Mouse (Mus musculus): ENCODE data around the gene Sdk1. TPM values are rescaled to one million over a fixed set of nuclear protein-coding genes. Genes with fewer than 3 reads are reported as not detected.

Sdk1 gene
- total RNA-seq, 1 experiment, result 1.2 TPM

GRCm38 (mm10) chr5:141463417-141463816, 222.1 kb downstream of the Sdk1 start:
- H3K27ac ChIP-seq (ENCODE audit: insufficient read depth, low read depth, low read length, poor library complexity, severe bottlenecking), result no peak overlapping the region
- no peaks in the 10 kb centered on the region for H3K9me3 ChIP-seq (ENCODE audit: control insufficient read depth, insufficient read depth, low read depth, low read length)
- no peaks in the 10 kb centered on the region for H3K4me1 ChIP-seq (ENCODE audit: control insufficient read depth in 2 of 2, insufficient read depth in 2 of 2, low read length in 2 of 2, poor library complexity in 1 of 2)
- TF ChIP-seq MAFK (IDR thresholded peaks at IDR 0.05; ENCODE audit: insufficient read depth, low read depth, low read length) (no peak), ZC3H11A (IDR thresholded peaks at IDR 0.05; ENCODE audit: borderline replicate concordance, low read depth, low read length) (no peak), CHD2 (IDR thresholded peaks at IDR 0.05; ENCODE audit: low read depth, low read length) (no peak), HCFC1 (IDR thresholded peaks at IDR 0.05; ENCODE audit: borderline replicate concordance, insufficient read depth, low read length) (no peak), ZNF384 (IDR thresholded peaks at IDR 0.05; ENCODE audit: low read depth, low read length) (no peak)
- DNase-seq (ENCODE audit: low read depth, low spot score), result no peak
- no peaks in the 10 kb centered on the region for H3K36me3 ChIP-seq (ENCODE audit: control insufficient read depth, insufficient read depth, low read length, poor library complexity, severe bottlenecking)
- no peak overlapping the region for H3K9ac ChIP-seq (ENCODE audit: insufficient read depth, low read depth, low read length, poor library complexity, severe bottlenecking)
- in situ Hi-C loops (cut with MboI; ENCODE audit: low sequenced_read_pairs in 2 of 2, unreplicated experiment in 2 of 2), result no loop called here
- H3K4me3 ChIP-seq (ENCODE audit: insufficient read depth in 1 of 2, low read depth in 1 of 2, low read length in 2 of 2, poor library complexity in 1 of 2, severe bottlenecking in 1 of 2), result no peak overlapping the region

GRCm38 (mm10) chr5:141468821-141469220, 227.5 kb downstream of the Sdk1 start:
- DNase-seq (ENCODE audit: low read depth, low spot score), result no peak
- H3K36me3 ChIP-seq (ENCODE audit: control insufficient read depth, insufficient read depth, low read length, poor library complexity, severe bottlenecking), result no peaks in the 10 kb centered on the region
- H3K27ac ChIP-seq (ENCODE audit: insufficient read depth, low read depth, low read length, poor library complexity, severe bottlenecking), result no peak overlapping the region
- no peak overlapping the region for H3K4me3 ChIP-seq (ENCODE audit: insufficient read depth in 1 of 2, low read depth in 1 of 2, low read length in 2 of 2, poor library complexity in 1 of 2, severe bottlenecking in 1 of 2)
- H3K9ac ChIP-seq (ENCODE audit: insufficient read depth, low read depth, low read length, poor library complexity, severe bottlenecking), result no peak overlapping the region
- in situ Hi-C loops (cut with MboI; ENCODE audit: low sequenced_read_pairs in 2 of 2, unreplicated experiment in 2 of 2), result no loop called here
- H3K9me3 ChIP-seq (ENCODE audit: control insufficient read depth, insufficient read depth, low read depth, low read length), result no peaks in the 10 kb centered on the region
- TF ChIP-seq ZNF384 (IDR thresholded peaks at IDR 0.05; ENCODE audit: low read depth, low read length) (no peak), CHD2 (IDR thresholded peaks at IDR 0.05; ENCODE audit: low read depth, low read length) (no peak), MAFK (IDR thresholded peaks at IDR 0.05; ENCODE audit: insufficient read depth, low read depth, low read length) (no peak), ZC3H11A (IDR thresholded peaks at IDR 0.05; ENCODE audit: borderline replicate concordance, low read depth, low read length) (no peak), HCFC1 (IDR thresholded peaks at IDR 0.05; ENCODE audit: borderline replicate concordance, insufficient read depth, low read length) (no peak)
- H3K4me1 ChIP-seq (ENCODE audit: control insufficient read depth in 2 of 2, insufficient read depth in 2 of 2, low read length in 2 of 2, poor library complexity in 1 of 2), result no peaks in the 10 kb centered on the region

GRCm38 (mm10) chr5:141505281-141505680, 264.0 kb downstream of the Sdk1 start:
- in situ Hi-C loops (cut with MboI; ENCODE audit: low sequenced_read_pairs in 2 of 2, unreplicated experiment in 2 of 2), result no loop called here
- H3K9me3 ChIP-seq (ENCODE audit: control insufficient read depth, insufficient read depth, low read depth, low read length), result no peaks in the 10 kb centered on the region
- H3K27ac ChIP-seq (ENCODE audit: insufficient read depth, low read depth, low read length, poor library complexity, severe bottlenecking), result no peak overlapping the region
- no peaks in the 10 kb centered on the region for H3K36me3 ChIP-seq (ENCODE audit: control insufficient read depth, insufficient read depth, low read length, poor library complexity, severe bottlenecking)
- no peak for TF ChIP-seq ZNF384 (IDR thresholded peaks at IDR 0.05; ENCODE audit: low read depth, low read length)
- no peak for TF ChIP-seq ZC3H11A (IDR thresholded peaks at IDR 0.05; ENCODE audit: borderline replicate concordance, low read depth, low read length)
- no peak overlapping the region for H3K9ac ChIP-seq (ENCODE audit: insufficient read depth, low read depth, low read length, poor library complexity, severe bottlenecking)
- no peak overlapping the region for H3K4me3 ChIP-seq (ENCODE audit: insufficient read depth in 1 of 2, low read depth in 1 of 2, low read length in 2 of 2, poor library complexity in 1 of 2, severe bottlenecking in 1 of 2)
- H3K4me1 ChIP-seq (ENCODE audit: control insufficient read depth in 2 of 2, insufficient read depth in 2 of 2, low read length in 2 of 2, poor library complexity in 1 of 2), result no peaks in the 10 kb centered on the region
- no peak for DNase-seq (ENCODE audit: low read depth, low spot score)

- no peak for TF ChIP-seq ZNF384 (IDR thresholded peaks at IDR 0.05; ENCODE audit: low read depth, low read length)
- no peak for TF ChIP-seq MAFK (IDR thresholded peaks at IDR 0.05; ENCODE audit: insufficient read depth, low read depth, low read length)
- no peak for TF ChIP-seq HCFC1 (IDR thresholded peaks at IDR 0.05; ENCODE audit: borderline replicate concordance, insufficient read depth, low read length)
- TF ChIP-seq CHD2 (IDR thresholded peaks at IDR 0.05; ENCODE audit: low read depth, low read length), result no peak
- no peak for TF ChIP-seq ZC3H11A (IDR thresholded peaks at IDR 0.05; ENCODE audit: borderline replicate concordance, low read depth, low read length)
- no peak overlapping the region for H3K27ac ChIP-seq (ENCODE audit: insufficient read depth, low read depth, low read length, poor library complexity, severe bottlenecking)
- H3K9me3 ChIP-seq (ENCODE audit: control insufficient read depth, insufficient read depth, low read depth, low read length), result no peaks in the 10 kb centered on the region
- no peaks in the 10 kb centered on the region for H3K4me1 ChIP-seq (ENCODE audit: control insufficient read depth in 2 of 2, insufficient read depth in 2 of 2, low read length in 2 of 2, poor library complexity in 1 of 2)
- H3K9ac ChIP-seq (ENCODE audit: insufficient read depth, low read depth, low read length, poor library complexity, severe bottlenecking), result no peak overlapping the region
- in situ Hi-C loops (cut with MboI; ENCODE audit: low sequenced_read_pairs in 2 of 2, unreplicated experiment in 2 of 2), result no loop called here
- no peak for DNase-seq (ENCODE audit: low read depth, low spot score)
- H3K36me3 ChIP-seq (ENCODE audit: control insufficient read depth, insufficient read depth, low read length, poor library complexity, severe bottlenecking), result no peaks in the 10 kb centered on the region
- no peak overlapping the region for H3K4me3 ChIP-seq (ENCODE audit: insufficient read depth in 1 of 2, low read depth in 1 of 2, low read length in 2 of 2, poor library complexity in 1 of 2, severe bottlenecking in 1 of 2)
Measured at GRCm38 (mm10) chr5:141506344-141506743, 265.1 kb downstream of the Sdk1 start.
